Mouse (Mus musculus) lung, postnatal 36 days (tissue): ENCODE results near the gene Pga5.
A peak's percentile ranks its signal among the peaks of the same experiment; 100 is the strongest.

Source experiments
- DNase-seq: peaks from one replicate; pipeline ENCODE4 v3.0.0; 2022; ENCODE audit warnings: mixed read lengths

Gene Pga5

DNA sequence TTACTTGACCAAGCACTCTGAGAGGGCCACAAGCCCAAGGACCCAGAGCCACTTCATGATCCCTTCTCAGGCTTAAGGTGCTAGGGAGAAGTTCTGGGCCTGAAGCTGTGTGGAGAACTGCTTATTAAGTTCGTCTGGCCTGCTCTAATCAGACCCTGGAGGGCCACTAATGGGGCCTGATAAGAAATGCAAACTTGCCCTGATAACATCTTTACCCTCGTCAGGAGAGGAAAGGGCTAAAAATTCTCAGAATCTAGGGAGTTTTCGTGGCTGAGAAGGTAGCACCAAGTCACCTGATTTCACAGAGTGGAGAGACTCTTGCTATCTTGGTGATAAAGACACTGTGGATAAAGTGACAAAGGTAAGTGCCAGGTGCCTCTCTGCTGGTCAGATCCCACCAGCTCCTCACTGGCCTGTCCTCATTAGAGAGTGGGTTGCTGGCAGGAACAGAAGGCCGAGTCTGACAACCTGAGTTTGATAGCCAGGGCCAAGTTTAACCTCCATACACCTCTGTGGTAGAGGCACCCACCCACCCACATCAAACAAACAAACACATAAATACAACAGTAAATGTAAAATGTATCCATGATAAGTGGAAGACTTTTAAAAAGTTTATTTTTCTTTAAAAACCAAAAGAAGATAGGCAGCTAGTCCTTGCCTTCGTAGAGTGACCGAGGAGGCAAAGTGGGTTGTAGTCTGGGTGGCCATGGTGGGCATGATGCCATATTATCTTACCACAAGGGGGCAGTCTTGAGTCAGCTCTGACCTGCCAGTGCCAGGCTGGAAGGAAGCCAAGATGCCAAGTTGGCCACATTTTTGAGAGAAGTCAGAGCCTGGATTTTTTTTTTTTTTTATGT lies at the start of gene Pga5:
Pga5 (minus strand) TSS at position 157 of the 857 bp plus-strand sequence.
- DNase-seq = peak; percentile 92

DNA sequence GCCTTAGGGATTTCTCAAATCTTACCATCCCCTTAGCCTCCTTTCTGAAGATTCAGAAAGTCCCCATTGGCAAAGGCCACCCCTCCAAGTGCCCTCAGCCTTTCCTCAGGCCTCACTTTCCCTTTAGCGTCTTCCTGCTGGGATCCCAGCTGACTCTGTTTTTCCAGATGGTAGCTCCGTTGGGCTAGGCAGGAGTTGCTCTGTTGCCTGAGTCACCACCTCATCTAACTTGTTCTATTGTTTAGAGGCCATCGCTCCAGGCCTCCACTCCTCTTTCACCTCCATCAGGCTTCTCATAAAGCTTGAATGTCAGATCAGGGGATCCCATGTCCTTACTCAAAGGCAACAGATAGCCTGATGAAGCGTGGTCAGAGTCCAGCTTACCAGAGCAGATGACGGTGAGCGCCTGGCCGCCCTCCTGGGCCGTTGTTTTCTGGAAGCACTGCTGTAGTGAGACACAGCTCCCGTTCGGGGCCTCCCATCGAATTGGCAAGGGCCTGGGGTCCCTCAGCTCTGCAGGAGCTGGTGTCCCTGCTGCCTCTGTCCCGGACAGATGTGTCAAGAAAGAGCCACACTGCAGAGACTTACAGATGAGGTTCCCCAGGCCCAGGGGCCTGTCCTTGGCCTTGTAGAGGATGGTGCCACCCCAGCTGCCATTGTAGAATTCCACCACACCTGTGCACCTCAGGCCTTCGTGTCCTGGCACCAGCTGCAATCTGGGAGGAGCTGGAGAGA lies 46.9 kb upstream of the Pga5 start:
- no peak for DNase-seq

DNA sequence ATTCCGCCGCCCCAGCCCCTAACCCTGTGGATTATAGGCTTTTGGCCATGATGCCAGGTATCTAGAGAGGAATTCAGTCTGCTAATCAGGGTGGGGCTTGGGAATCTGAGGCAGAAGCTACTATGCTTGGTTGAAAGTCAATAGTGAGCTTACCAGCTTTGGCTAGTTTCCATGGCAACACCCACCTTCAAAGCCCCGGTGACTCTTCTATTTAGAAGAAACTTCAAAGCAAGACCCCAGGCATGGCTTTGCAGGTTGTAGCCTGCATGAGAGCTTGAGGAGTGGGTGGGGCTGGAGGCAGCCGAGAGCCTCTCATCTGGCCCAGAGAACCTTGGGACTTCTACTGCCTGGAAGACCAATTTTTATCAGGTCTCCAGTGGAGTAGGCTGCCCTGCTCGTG lies 45.8 kb upstream of the Pga5 start:
- DNase-seq = no peak

DNA sequence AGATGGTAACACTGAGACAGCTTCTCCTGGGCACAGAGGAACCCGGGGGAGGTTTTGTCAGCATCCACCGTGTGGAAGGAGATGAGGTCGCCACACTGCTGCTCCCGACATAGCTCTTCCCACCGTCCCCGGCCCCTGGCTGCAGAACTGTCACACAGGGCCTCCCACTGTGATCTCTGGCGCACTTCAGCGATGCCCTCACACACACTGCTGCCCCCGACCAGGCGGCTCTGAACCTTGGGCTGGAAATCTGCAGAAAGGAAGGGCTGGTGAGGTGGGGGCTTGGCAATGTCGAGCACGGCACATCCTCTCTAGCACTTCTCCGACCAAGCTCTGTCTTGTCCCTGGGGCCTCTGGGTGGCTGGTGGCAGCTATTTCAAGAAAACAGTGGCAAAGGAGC lies 45.2 kb upstream of the Pga5 start:
- no peak for DNase-seq

DNA sequence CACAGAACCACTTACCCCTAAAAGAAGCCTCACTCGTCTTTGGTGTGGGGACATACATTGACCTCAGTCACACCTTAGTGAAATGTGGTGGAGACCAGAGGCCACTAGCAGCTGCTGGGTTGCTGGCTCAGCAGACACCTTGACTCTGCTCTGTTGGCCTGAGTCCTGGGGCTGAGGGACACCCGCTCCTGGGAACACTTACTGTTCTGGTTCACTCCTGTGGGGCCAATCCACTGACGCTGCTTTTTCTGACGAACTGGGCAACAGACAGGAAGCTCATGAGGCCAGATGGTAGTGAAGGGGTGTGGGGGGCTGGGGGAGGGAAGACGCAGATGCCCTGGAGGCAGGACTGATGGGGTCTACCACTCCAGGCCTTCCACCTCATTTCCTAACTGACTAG lies 43.2 kb upstream of the Pga5 start:
- DNase-seq = no peak

DNA sequence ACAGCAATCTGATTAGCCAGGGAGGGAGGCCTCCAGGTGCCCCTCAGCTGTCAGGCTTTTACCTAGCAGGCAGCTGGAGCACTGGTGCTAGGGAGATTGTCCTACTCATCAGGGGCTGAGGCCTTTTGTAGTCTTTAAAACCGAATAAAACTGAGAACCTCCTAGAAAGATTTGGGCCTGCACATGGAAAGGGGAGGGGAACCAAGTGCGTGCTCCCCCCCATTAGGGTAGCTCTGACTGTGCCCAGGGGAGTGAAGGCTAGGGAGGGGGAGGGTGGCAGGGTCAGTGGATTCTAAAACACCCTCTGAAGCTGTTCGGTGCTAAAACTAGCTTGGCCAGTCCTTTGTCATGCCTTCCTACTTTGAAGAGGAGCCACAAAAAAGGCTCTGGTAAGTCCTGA lies 42.7 kb upstream of the Pga5 start:
- DNase-seq = no peak

- DNase-seq = no peak
These were observed 41.9 kb upstream of the Pga5 start for GRCm38 (mm10) chr19:10719751-10720150.

DNA sequence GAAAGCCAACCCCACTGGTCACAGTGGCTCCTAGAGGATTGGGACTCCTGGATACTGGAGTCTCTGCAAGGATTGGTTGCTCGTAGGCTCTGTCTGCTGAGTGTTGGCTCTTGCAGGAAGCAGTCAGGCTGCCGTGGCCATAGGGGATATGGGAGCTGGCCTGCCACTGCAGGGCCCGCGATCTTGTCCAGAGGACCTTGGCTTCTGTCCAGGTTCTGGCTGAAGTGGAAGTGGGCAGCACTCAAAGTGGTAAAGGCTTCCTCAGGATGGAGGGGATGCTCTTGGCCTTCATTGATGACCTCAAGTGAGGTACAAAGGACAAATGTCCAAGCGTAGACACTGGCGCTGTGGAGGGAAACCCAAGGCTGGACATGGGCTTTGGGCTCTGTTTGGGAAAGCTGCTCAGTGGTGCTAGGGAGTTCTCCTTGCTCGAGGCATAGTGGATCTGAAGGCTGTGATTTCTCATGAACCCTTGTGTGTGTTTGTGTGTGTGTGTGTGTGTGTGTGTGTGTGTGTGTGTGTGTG lies 40.4 kb upstream of the Pga5 start:
- DNase-seq = peak; percentile 28

GRCm38 (mm10) chr19:10715476-10715875 lies 37.6 kb upstream of the Pga5 start:
- DNase-seq = peak; percentile 71

DNA sequence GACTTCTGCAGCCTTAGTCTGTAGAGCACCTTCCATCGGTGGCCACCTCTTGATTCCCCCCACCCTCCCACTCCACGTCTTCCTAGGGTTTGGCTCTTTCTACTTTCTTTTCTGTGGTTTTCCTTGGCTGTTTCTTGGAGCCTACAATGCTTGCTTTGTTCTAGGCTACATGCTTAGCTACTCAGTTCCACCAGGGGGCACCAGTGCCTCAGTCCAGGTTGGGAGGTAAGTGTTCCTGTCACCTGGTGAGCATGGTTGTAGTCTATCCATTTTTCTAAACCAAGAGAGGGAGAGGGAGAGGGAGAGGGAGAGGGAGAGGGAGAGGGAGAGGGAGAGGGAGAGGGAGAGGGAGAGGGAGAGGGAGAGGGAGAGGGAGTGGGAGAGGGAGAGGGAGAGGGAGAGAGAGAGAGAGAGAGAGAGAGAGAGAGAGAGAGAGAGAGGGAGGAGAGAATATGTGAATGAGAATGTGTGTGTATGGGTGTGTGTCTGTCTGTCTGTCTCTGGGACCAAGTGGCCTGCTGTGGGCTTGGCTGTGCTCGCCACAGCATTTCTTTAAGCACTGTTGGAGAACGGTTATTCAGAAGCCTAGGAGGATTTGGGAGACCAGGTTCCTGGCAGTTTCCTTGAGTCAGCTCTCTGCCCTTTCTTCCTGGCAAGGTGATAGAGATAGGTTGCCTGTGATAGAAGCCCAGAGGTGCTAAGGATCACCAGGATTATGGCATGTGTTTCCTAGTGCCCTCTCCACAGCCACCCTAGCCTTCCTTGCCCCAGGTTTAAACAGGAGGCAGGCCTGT lies 37.0 kb upstream of the Pga5 start:
- DNase-seq = peak; percentile 71

DNA sequence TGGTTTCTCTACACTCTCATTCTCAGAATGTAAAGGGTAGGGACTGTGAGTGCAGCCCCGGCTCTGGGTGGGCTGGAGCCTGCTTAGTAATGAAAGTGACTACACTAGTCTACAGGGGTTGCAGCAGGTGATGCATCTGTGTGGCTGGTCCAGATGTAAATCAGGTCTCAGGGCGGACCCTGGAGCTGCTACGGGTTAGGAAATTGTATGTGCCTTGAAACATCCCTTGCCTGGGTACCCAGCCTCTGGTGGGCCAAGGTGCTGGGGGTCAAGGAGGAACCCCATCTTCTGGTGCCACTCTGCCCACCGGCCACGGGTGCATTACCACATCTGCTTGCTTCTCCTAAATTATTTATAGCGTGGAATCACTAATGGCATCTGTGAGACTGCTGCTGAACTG lies 36.3 kb upstream of the Pga5 start:
- DNase-seq = no peak

DNA sequence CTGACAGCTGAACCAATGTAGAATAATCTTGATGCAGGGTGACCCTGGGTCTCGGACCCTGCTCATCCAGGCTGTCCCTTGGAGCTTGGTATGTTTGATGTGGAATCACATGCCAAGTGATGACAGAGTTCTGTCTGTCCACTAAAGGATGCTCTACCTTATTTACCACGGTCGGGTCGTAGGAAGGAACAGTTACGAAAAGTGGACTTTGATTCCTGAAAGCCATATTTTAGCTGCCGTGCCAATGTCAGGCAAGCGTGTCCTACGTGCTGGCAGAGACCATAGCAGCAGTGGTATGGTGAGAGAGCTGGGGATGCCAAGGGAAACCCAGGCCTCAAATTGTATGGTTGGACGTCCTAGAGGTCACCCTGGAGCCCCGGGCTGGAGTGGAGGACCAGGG lies 35.7 kb upstream of the Pga5 start:
- no peak for DNase-seq

GRCm38 (mm10) chr19:10712646-10713045 lies 34.8 kb upstream of the Pga5 start:
- DNase-seq = no peak

GRCm38 (mm10) chr19:10712194-10712593 lies 34.3 kb upstream of the Pga5 start:
- DNase-seq = no peak

GRCm38 (mm10) chr19:10710751-10711150 lies 32.9 kb upstream of the Pga5 start:
- DNase-seq = no peak

DNA sequence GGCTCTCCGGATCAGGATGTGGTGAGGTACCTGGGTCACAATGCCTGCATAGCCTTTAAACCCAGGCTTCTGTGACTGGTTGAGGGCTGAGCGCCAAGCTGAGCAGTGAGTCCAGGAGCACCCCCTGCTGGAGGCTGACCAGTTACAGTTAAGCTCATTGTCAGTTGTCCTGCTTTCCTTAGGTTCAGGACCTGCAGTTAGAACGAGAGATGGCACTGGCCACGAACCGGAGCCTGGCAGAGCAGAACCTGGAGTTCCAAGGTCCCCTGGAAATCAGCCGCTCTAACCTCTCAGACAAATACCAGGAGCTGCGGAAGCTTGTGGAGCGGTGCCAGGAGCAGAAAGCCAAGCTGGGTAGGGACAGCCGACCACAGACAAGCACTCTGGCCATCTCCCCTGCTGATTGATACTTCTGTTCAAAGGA lies 32.2 kb upstream of the Pga5 start:
- peak; percentile 67 for DNase-seq

- DNase-seq = peak; percentile 96
These were observed 31.7 kb upstream of the Pga5 start for GRCm38 (mm10) chr19:10709360-10710087.

GRCm38 (mm10) chr19:10708900-10709299 lies 31.0 kb upstream of the Pga5 start:
- no peak for DNase-seq

GRCm38 (mm10) chr19:10707881-10708280 lies 30.0 kb upstream of the Pga5 start:
- DNase-seq = no peak

DNA sequence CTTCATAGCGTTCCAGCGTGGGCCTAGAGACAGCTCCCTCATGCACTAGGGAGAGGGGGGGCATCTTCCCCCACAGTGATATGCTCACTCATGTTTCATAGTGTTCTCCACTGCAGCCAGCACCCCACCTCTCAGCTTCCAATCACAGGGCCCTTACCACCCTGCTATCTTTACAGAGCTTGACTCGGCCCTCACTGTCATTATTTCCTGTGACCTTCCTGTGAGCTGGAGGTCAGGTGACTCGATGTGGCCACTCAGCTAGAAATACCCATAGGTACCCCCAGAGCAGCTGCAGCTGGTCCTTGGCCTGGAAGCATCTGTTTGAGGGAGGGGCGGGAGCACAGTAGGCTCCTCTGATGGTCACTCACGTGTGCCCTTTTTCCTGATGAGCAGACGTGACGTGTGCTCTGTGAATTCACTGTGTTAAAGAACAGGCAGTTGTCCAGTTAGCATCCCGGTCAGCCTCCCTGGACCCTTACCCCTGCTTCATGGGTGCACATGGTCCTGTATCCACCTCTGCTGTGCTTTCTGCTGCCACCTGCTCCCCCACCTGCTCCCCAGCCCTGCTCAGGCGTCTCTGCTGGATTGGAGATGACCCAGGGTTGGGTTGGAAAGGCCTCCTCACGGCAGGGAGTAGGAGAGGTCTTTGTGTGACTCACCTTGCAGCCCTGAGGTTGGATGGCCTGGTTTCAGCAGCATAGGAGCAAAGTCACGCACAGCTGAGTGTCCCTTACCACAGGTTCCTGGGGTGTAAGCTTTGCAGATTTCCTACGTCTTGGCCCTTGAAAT lies 29.4 kb upstream of the Pga5 start:
- no peak for DNase-seq

- DNase-seq = peak; percentile 21
These were observed 25.6 kb upstream of the Pga5 start for GRCm38 (mm10) chr19:10703470-10703869.

DNA sequence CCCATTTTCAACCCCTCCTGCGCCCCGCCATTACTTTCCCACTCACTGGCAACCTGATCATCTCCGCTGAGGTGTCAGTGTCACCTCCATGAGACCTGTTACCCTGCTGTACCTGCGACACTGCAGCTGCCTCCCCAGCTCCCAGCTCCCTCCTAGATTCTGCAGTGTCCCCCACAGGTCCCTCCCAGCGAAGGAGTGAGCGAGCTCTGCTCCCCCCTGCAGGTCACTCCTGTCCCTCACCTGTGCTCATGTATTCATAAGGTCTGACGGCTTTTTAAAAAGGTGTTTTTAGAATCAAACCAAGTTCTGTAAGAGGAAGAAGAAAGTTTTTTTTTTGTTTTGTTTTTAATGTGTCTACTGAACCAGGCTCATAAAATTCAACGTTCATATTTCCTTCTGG lies 24.3 kb upstream of the Pga5 start:
- no peak for DNase-seq
